Mouse (Mus musculus) ZHBTc4 (cell line): ENCODE data around the gene Tsen54.

Experiments
- DNase-seq: peaks from one replicate; pipeline ENCODE4 v3.0.0-alpha.2; 2011; ENCODE audit warnings: low read depth, low spot score

Gene Tsen54

GRCm38 (mm10) chr11:115829036-115829435 is 14.5 kb downstream of the Tsen54 start:
- no peak for DNase-seq

DNA sequence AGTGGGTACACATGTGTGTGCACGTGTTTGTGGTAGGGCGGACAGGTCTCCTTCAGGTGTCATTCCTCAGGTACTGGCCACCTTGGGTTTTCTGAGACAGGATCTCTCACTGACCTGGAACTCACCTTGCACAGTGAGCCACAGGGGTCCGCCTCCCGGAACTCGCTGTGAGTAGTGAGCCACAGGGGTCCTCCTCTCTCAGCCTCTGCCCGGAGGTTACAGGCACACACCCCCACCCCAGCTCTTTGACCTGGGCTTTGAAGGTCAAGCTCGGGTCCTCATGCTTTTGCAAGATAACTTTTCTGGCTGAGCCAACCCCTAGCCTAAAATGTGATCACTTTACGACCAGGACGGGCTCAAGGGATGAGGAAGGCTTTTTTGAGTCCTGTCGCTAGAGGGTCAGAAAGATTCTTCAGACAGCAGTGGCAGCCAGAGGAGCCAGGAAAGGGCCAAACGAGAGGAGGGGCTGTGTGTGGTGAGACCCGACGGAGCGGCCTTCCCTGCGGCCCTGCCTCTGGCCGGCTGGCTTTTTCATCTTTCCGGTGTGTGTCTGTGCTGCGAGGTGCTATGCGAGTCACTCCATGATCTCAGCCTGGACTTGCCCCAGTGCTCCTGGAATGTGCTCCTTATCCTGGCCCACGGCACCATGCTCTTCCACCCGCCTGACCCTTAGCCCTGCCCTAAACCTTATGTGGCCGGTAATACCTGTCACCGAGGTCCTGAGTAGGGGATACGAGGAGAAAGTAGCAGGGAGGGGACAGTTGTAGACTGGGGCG is 16.2 kb downstream of the Tsen54 start:
- DNase-seq, result peak; percentile 94

GRCm38 (mm10) chr11:115831518-115831917 is 17.0 kb downstream of the Tsen54 start:
- DNase-seq, result peak; percentile 59

- no peak for DNase-seq
These were observed 17.5 kb downstream of the Tsen54 start for GRCm38 (mm10) chr11:115832064-115832463.

GRCm38 (mm10) chr11:115832523-115832922 is 18.0 kb downstream of the Tsen54 start:
- DNase-seq, result peak; percentile 78

DNA sequence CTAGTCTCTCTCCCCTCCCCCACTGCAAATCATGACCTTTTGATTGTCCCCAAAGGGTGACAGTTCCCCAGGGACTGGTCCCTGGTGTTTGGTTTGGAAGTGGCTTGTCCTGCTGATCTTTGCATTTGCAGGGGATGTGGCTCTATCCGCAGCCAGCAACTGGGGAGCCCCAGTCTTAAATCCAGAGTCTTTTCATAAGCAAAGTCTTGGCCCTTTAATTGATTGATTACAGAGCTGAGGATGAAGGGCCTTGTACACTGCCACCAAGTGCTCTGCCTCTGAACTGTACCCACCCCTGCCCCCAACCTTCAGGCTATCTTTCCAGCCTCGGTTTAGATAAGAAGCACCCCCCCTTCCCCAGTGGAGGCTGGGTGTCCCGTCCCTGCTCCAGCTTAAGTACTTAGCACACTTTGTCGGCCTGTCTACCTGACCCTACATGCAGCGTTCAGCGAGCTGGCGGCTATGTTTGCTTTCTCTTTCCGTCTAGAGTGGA is 18.5 kb downstream of the Tsen54 start:
- peak; percentile 62 for DNase-seq

GRCm38 (mm10) chr11:115834033-115834432 is 19.5 kb downstream of the Tsen54 start:
- no peak for DNase-seq

DNA sequence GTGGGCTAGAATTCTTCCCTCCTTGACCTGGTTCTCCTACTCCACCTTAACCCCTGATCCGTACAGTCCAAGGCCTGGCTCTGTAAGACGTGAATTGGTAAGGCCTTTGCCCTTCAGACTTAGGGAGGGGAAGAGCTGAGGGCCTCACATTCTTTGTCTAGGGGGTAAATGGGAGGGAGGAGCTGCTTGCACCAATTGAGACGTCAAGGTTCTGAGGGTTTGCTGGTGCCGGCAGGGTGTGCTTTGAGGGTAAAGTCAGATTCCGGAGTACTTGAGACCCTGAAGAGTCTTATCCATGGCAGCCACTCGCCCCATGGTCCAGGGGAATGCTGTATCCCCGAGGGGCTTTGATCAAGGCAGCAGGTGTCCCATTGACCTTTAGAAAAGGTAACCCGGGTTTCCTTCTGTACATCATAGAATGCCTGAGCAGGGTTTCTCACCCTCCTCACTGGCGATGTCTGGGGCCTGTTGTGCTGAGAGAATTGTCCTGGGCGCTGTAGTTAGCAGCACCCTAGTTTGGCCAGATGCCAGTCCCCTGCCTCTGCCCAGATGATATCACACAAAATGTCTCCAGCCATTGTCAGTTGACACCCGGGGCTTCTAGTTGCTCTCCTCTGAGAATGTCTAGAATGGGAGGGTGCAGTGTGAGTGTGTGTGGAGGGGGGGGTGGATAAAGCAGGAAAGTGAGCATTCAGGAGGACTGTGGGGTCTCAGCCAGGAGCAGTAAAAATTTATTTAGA is 22.3 kb downstream of the Tsen54 start:
- peak; percentile 86 for DNase-seq

- DNase-seq, result no peak
These were observed 23.3 kb downstream of the Tsen54 start for GRCm38 (mm10) chr11:115837606-115838345.

DNA sequence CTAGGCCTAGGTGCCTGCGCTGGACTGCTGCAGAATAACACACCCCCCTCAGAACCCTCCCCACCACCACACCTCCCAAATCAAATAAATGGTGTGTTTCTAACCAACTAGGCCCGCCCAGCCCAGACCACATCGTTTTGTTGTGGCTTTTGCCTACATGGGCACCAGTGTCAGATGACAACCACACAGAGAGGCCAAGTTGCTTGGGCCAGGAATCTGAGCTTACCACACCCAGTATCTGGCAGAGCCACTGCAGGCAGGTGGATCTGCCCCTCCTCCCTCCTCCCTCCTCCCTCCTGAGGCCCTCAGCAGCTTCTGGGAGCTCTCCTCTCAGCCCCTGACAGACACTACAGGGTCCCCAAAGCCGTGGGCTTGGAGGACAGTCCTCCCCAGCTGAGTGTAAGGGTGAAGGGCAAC is 24.4 kb downstream of the Tsen54 start:
- peak; percentile 67 for DNase-seq

GRCm38 (mm10) chr11:115839732-115840131 is 25.2 kb downstream of the Tsen54 start:
- DNase-seq, result peak; percentile 79

GRCm38 (mm10) chr11:115841044-115841443 is 26.5 kb downstream of the Tsen54 start:
- DNase-seq, result peak; percentile 88

DNA sequence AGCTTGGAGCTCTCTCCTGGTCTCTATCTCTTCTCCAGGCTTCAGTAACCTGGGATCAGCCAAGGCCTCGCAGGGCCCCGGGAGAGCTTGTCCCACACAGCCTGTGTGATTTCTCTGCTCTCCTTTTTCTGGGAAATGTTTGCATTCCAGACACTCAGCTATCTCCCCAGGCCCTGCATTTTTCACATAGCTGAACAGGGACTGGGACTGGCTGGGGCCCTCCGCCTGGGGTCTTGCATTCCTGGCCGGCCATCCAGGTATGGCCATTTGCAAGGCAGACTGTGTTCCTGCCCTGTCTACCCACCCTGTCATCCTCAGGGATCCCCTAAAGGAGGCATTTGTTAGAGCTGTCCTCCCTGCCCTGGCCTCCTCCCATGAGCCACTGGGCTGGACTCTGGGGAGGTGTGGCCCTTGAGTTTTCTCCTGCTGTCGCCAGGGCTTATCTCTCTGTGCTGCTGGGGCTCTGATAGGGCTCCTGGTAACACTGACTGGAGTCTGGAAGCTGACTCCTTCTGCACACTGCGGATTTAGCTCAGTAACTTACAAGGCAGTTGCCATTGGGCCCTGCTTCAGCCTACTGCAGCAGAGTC is 27.5 kb downstream of the Tsen54 start:
- peak; percentile 91 for DNase-seq

GRCm38 (mm10) chr11:115843141-115843890 is 28.8 kb downstream of the Tsen54 start:
- peak; percentile 82 for DNase-seq

GRCm38 (mm10) chr11:115843891-115844239 is 29.3 kb downstream of the Tsen54 start:
- DNase-seq, result no peak

GRCm38 (mm10) chr11:115844240-115844639 is 29.7 kb downstream of the Tsen54 start:
- DNase-seq, result no peak

GRCm38 (mm10) chr11:115845819-115846218 is 31.3 kb downstream of the Tsen54 start:
- DNase-seq, result peak; percentile 58

GRCm38 (mm10) chr11:115854674-115855073 is 40.1 kb downstream of the Tsen54 start:
- DNase-seq, result no peak

- peak; percentile 41 for DNase-seq
These were observed 42.6 kb downstream of the Tsen54 start for GRCm38 (mm10) chr11:115857146-115857545.

GRCm38 (mm10) chr11:115857936-115858335 is 43.4 kb downstream of the Tsen54 start:
- DNase-seq, result no peak

- peak; percentile 51 for DNase-seq
These were observed 43.8 kb downstream of the Tsen54 start, which contains the start of gene Myo15b for GRCm38 (mm10) chr11:115858354-115858753. TSS of gene Myo15b (plus strand) at chr11:115858406.
